Mouse (Mus musculus) G1E (cell line): ENCODE results near the gene Lamtor5.

ENCODE experiments used
- CTCF ChIP-seq: IDR thresholded peaks from 2 replicates; pipeline ENCODE4 v1.5.1; 2012; ENCODE audit warnings: low read depth, low read length, inconsistent platforms, mixed read lengths
- GATA1 ChIP-seq: IDR thresholded peaks from 2 replicates; pipeline ENCODE4 v1.6.1; 2012; ENCODE audit warnings: borderline replicate concordance, low read length, inconsistent platforms, mixed read lengths
- GATA2 ChIP-seq: IDR thresholded peaks from 2 replicates; pipeline ENCODE4 v1.6.1; 2012; ENCODE audit warnings: low read depth, low read length, inconsistent platforms, borderline replicate concordance
- POLR2AphosphoS5 ChIP-seq: IDR thresholded peaks from 2 replicates; pipeline ENCODE4 v1.6.1; 2012; ENCODE audit warnings: low read depth, low read length, inconsistent platforms; ENCODE audit not compliant: insufficient replicate concordance
- TAL1 ChIP-seq: conservative IDR thresholded peaks from 2 replicates; pipeline ENCODE4 v1.6.1; 2012; ENCODE audit warnings: low read depth, low read length, inconsistent platforms, mixed read lengths

DNA sequence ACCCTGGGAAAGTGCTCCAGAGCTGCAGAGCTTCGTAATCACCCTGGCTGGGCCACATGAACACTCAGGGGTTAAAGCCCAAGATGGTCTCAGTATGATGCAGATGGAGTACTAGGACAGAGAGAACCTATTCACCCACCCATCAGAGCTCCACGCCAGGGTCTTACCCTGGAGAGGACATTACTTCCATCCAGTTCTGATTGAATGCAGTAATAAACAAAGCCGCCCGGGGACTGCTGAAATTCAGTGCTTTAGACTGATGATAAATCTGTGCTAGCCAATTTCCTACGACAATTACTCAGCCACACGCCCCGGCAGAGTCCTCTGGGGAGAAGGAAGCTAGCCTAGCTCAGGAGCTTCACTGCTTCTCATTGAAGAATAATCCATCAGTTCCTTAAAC is 21.9 kb upstream of the Lamtor5 start:
- no peak for TF ChIP-seq CTCF
- no peak for TF ChIP-seq GATA1
- TF ChIP-seq POLR2AphosphoS5 = no peak
- no peak for TF ChIP-seq TAL1
- TF ChIP-seq GATA2 = no peak
